Mouse (Mus musculus) left cerebral cortex, adult 9 months (tissue): ENCODE data around the gene Olfr704.
"Not testable (repeated sequence)": the region's sequence is repeated elsewhere in the genome, so short reads cannot be mapped to it uniquely, and the experiment has no call there.

ENCODE experiments used
- DNase-seq, 2 experiments: peaks; one replicate each; pipeline ENCODE4 v3.0.0; 2022; ENCODE audit warnings: low spot score in 2 of 2

The Olfr704 gene

DNA sequence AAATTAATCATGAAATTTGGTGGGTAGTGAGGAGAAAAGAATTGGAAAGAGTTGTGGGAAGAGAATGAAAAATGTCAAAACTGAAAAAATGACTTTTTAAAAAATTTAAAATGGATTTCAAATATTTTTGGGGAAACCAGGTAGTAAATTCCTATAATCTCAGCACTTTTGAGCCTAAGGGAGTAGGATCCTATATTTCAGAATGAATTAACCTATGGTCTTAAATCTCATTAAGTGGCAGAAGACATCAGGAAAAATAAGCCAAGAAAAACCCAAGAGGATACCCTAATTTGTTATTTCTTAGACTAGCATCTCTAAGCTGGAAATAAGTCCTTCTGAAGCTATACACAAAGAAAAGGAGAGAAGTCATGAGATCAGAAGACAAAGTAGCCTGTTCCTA is at the start of gene Olfr704:
Olfr704 (plus strand) TSS at position 301 of the 400 bp plus-strand sequence.
- DNase-seq = no peak

DNA sequence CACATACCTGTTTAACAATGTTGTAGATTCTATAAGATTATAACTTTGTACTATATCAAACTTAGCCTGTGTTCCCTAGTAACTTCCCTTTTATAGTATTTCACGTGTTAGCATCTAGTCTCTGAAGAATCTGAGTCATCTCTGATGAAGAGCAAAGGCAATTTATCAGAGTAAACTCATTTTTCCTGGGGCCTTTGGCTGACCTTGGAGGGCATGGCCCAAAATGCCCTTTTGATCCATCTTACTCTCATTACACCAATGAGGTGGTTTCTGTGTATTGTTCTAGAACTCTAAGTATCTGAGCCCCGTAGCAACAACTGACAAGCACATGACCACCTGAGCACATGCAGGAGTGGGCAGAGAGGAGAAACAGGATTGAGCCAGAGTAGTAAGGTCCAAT is 49.2 kb upstream of the Olfr704 start, which contains the start of gene Olfr701:
Olfr701 (plus strand) TSS at position 301 of the 400 bp plus-strand sequence.
- no peak for DNase-seq

DNA sequence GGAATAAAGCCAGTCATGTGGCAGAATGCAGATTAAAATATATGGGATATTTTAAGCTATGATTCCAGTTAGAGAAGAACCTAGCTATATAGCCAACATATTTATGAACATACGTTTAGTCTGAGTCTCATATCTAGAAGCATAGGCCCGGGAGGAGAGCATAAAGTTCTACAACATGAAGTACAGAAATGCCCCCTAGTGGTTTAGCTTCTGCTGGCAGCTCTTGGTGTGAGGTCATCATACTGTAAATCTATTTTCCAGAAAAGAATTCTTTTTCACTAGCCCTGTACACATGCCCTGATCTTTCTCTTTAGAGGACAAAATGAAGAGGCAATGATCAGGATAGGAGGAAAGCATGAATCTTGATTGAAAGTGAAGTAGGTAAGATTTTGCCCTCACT is 47.2 kb upstream of the Olfr704 start:
- no peak for DNase-seq

DNA sequence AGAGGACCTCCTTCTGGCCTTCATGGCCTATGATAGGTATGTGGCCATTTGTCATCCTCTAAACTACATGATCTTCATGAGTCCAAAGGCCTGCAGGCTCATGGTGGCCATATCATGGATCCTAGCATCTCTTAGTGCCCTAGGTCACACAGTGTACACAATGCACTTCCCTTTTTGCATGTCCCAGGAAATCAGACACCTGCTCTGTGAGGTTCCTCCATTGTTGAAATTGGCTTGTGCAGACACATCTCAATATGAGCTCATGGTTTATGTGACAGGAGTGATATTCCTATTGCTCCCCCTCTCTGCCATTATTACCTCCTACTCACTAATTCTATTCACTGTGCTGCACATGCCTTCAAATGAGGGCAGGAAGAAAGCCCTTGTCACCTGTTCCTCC is 44.6 kb upstream of the Olfr704 start:
- no peak for DNase-seq

DNA sequence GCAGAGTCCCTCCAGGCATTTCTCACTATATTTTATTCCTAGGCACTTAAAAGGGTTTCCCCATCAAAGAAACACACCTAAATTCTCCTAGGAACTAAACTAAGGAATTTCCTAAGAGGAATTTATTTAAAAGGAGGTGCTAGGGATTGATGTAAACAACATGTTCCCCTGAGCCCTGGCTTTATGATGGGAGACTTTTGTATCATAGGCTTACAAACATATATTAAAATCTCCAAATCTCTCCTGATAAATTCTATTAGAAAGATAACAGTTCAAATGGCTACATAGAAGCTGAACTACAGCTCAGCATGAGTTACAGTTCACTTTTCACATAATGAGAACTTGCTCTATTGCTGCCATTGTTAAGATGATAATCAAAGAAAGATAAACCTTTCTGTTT is 29.2 kb upstream of the Olfr704 start, which contains the start of gene Olfr702:
Olfr702 (minus strand) TSS at position 101 of the 400 bp plus-strand sequence.
- no peak for DNase-seq

DNA sequence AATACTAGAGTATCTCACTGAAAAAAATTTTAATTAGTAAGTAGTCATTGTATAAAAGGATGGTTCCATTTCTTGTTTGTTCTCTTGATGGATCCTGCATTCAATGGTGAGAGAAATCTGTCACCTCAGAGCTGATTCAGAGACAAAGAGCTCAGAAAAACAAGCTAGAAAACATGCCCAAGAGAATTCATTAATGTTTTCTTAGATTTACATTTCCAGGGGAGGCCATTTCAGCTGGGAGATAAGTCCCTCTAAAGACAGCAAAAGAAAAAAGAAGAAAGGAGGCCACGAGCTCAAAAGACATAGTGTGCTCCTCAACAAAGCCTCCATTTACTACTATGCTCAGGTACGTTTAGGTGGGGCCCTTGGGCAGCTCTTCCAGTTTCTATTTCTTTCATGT is 19.9 kb upstream of the Olfr704 start, which contains the start of gene Olfr703:
Olfr703 (plus strand) TSS at position 301 of the 400 bp plus-strand sequence.
- no peak for DNase-seq

DNA sequence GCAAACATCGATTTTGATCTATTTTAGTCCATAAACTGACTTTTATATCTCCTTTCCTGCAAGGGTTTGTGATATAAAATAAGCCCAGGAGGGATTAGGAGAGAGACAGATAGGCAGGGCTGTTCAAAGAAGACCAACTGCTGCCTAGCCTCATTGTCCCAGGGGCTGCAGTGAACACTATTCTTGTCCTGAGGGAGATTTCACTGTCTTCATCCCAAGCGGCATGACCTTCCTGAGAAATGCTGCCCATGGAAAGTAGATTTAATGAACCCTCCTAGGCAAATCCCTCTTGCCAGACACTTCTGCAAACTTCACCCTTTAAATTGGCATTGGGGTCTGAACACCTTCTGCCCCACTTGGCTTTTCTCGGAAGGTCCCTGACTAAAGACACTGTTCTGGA is 13.8 kb downstream of the Olfr704 start, which contains the start of gene Olfr705:
Olfr705 (minus strand) TSS at position 101 of the 400 bp plus-strand sequence.
- DNase-seq = no peak

DNA sequence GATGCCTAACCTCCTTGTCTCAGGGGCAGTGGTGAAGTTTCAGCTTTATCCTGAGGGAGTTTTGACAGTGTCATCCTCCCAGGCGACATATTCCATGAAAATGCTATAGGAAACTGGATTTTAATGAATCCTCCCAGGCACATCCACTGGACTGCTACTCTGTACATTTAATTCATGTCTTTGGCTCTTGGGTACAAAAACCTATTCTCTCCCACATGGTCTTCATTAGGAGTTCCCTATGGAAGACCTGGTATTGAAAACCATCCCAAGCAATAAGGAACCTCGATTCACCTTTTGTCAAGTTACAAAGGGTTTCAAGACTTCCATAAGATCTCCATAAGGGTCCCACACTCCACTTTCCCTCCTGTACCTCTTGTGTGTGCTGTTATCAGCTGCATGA is 25.1 kb downstream of the Olfr704 start, which contains the start of gene Olfr706:
Olfr706 (minus strand) TSS at position 101 of the 400 bp plus-strand sequence.
- no peak for DNase-seq

DNA sequence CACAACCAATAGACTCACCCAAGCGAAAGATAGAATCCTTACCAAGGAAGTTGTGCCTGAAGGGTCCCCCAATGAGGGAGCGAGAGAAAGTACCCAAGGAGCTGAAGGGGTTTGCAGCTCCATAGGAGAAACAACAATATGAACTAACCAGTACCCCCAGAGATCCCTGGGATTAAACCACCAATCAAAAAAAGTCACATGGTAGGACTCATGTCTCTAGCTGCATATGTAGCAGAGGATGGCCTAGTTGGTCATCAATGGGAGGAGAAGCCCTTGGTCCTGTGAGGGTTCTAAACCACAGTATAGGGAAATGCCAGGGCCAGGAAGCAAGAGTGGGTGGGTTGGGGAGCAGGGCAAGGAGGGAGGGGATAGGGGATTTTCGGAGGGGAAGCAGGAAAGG is 38.2 kb downstream of the Olfr704 start, which contains the start of gene Olfr707:
Olfr707 (minus strand) TSS at position 101 of the 400 bp plus-strand sequence.
- DNase-seq = not testable (repeated sequence)

DNA sequence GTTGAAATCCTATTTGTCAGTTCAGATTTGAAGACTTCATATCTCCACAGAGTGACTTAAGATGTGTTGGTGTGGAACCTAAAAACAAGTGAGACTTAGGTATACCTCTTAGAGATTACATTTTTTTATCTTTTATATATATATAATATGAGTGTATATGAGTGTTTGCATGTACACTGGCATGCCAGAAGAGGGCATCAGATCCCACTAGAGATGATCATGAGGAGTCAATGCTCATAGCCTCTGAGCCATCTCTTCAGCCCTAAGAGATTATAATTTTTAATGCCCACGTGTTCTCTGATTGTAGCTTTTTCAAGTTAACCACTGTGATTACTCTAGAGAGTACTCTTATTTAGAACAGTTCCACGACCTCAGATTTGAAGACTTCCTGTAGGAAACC is 44.7 kb downstream of the Olfr704 start, which contains the start of gene Olfr1532-ps1:
Olfr1532-ps1 (plus strand) TSS at position 326 of the 400 bp plus-strand sequence.
- DNase-seq = no peak
